Mouse (Mus musculus) forebrain, postnatal 0 days (tissue): ENCODE measurements around the gene Lrrc20. TPM values are rescaled to one million over a fixed set of nuclear protein-coding genes. Genes with fewer than 3 reads are reported as not detected.

Experiments
- ATAC-seq: fragments of 200-750 bp; cut with Nextera tagmentation; 2 replicates; pipeline ENCODE4 v1.8.0; 2017; ENCODE audit warnings: mild to moderate bottlenecking, moderate library complexity
- DNase-seq: peaks from one replicate; pipeline ENCODE4 v3.0.0-alpha.2; 2015
- H3K27ac ChIP-seq: fragments of 300-500 bp; sonication (generic); 2 replicates; pipeline ENCODE4 v1.5.1; 2014; ENCODE audit warnings: low read depth, mild to moderate bottlenecking, antibody characterized with exemption, low read length, moderate library complexity, mixed read lengths
- H3K27me3 ChIP-seq: fragments of 300-500 bp; sonication (generic); 2 replicates; pipeline ENCODE4 v1.6.1; 2014; ENCODE audit warnings: mild to moderate bottlenecking, low read length, mixed read lengths; ENCODE audit not compliant: insufficient read depth
- H3K36me3 ChIP-seq: fragments of 300-500 bp; sonication (generic); 2 replicates; pipeline ENCODE4 v1.6.1; 2014; ENCODE audit warnings: mild to moderate bottlenecking, moderate library complexity; ENCODE audit not compliant: insufficient read depth
- H3K4me1 ChIP-seq: fragments of 300-500 bp; sonication (generic); 2 replicates; pipeline ENCODE4 v1.6.1; 2014; ENCODE audit warnings: antibody characterized with exemption; ENCODE audit not compliant: insufficient read depth
- H3K4me2 ChIP-seq: fragments of 300-500 bp; sonication (generic); 2 replicates; pipeline ENCODE4 v1.6.1; 2014; ENCODE audit warnings: low read depth, mild to moderate bottlenecking, moderate library complexity
- H3K4me3 ChIP-seq: fragments of 300-500 bp; sonication (generic); 2 replicates; pipeline ENCODE4 v1.5.1; 2014; ENCODE audit warnings: low read depth, low read length, mixed read lengths
- H3K9ac ChIP-seq: fragments of 300-500 bp; sonication (generic); 2 replicates; pipeline ENCODE4 v1.6.1; 2014; ENCODE audit warnings: mild to moderate bottlenecking
- H3K9me3 ChIP-seq: fragments of 300-500 bp; sonication (generic); 2 replicates; pipeline ENCODE4 v1.6.1; 2016; ENCODE audit warnings: low read length
- CTCF ChIP-seq: sonication (generic); IDR thresholded peaks from 2 replicates; pipeline ENCODE4 v1.5.1; 2016; ENCODE audit warnings: antibody characterized with exemption, control low read depth, low read depth
- WGBS: fragments of 180-500 bp; shearing (Covaris S2); extraction: QIAGEN DNeasy Blood & Tissue Kit; methylation state at CpG from one replicate; pipeline ENCODE4 v1.1.7; 2014; 5-methylcytosine and 5-hydroxymethylcytosine counted together
- polyA plus RNA-seq: library from polyadenylated mRNA; unstranded; fragments of >200 nt; fragmentation: Nextera tagmentation; extraction: Ambion mirVana; gene quantifications from 2 replicates; pipeline ENCODE4 v1.2.1, GENCODE M21; 2015
- total RNA-seq: library from RNA; depleted of rRNA; stranded (reverse); fragments of >200 nt; gene quantifications from 2 replicates; pipeline ENCODE4 v1.2.3, GENCODE M21; 2014

The Lrrc20 gene
- total and polyA plus RNA-seq, 2 experiments from 2014 or later = 15.9 to 19.5 TPM

DNA sequence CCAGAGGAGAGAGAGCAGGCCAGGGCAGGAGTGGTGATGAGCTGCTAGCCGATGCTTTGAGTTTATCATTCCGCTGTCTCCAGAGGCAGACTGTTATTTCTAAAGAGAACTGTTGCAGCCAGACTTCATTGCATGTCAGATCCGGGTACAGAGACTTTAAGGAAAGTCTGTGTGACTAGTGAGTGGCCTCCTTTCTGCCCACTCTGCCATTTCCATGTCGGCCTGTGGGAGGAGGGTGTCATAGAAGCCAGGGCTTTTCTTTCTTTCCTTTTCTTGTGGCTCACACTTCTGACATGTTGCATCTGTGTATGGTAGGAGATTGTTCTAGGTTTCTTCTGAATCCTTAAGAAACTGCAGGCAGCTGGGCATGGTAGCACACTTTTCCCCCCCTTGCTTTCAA, 88.8 kb downstream of the Lrrc20 start:
- 81% methylated on average over 4 of the region's 4 CpGs for WGBS
- DNase-seq = no peak
- H3K4me2 ChIP-seq = no peak overlapping the region
- no peak for TF ChIP-seq CTCF
- H3K27me3 ChIP-seq = no peaks in the 10 kb centered on the region
- H3K4me1 ChIP-seq = no peaks in the 10 kb centered on the region
- no peaks in the 10 kb centered on the region for H3K36me3 ChIP-seq
- no peak overlapping the region for H3K4me3 ChIP-seq
- no peak overlapping the region for H3K9ac ChIP-seq
- no peak overlapping the region for H3K27ac ChIP-seq
- H3K9me3 ChIP-seq = no peaks in the 10 kb centered on the region
- no peak for ATAC-seq

DNA sequence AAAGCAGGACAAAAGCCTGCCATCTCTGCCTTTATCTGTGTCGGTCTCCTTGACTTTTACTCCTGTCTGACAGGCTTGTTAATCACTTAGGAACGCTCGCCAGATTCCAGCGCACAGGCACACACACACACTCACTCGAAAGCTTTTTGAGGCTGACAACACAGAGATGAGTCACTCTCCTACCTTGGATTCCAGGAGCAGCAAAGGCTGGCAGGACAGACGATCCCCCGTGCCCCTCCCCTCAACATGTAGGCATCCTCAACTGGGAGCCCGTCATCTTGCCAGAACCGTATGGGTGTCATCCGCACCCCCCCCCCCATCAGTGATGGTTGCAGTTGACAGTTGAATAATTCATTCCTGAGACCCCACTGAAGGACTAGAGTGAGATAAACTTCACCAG, 94.6 kb downstream of the Lrrc20 start:
- Histone ChIP-seq H3K27ac (no peak overlapping the region), H3K9me3 (no peaks in the 10 kb centered on the region), H3K9ac (no peak overlapping the region), H3K4me3 (no peak overlapping the region), H3K4me1 (0 out of 2 replicates have a peak, but pooled peaks cover 4% of the 10 kb centered on the region), H3K4me2 (0 out of 2 replicates have a peak overlapping the region, but pooled peaks have one; percentile 13), H3K36me3 (no peaks in the 10 kb centered on the region), H3K27me3 (no peaks in the 10 kb centered on the region)
- TF ChIP-seq CTCF = no peak
- DNase-seq (peak; percentile 36), ATAC-seq (peak; percentile 51; the same call in 1 of the 2 replicates)
- 17% methylated on average over 10 of the region's 10 CpGs for WGBS

DNA sequence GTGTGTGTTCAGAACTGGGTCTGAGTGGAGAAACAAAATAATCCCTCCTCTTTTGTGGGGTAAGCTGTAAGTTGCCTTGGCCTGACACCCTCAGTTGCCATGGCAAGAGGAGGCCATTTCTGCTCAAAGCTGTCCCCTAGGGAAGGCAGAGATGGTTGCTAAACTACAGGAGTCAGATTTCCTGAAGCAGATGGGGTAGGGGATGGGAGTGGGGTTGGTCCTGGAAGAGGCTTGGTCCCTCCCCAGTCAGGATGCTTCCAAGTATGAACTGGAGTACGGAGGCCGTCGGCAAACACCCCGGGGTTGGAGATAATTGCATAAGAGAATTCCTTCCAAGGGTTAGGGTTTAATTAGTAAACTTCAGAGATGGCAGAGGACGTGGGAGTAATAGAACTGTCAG, 96.5 kb downstream of the Lrrc20 start:
- no peak overlapping the region for H3K27ac ChIP-seq
- no peaks in the 10 kb centered on the region for H3K9me3 ChIP-seq
- H3K27me3 ChIP-seq = no peaks in the 10 kb centered on the region
- 0 out of 2 replicates have a peak, but pooled peaks cover 4% of the 10 kb centered on the region for H3K4me1 ChIP-seq
- no peak overlapping the region for H3K4me2 ChIP-seq
- no peak overlapping the region for H3K4me3 ChIP-seq
- no peaks in the 10 kb centered on the region for H3K36me3 ChIP-seq
- H3K9ac ChIP-seq = no peak overlapping the region
- TF ChIP-seq CTCF = no peak
- DNase-seq (no peak), ATAC-seq (peak; percentile 42; the same call in 1 of the 2 replicates)
- WGBS = 40% methylated on average over 5 of the region's 5 CpGs

DNA sequence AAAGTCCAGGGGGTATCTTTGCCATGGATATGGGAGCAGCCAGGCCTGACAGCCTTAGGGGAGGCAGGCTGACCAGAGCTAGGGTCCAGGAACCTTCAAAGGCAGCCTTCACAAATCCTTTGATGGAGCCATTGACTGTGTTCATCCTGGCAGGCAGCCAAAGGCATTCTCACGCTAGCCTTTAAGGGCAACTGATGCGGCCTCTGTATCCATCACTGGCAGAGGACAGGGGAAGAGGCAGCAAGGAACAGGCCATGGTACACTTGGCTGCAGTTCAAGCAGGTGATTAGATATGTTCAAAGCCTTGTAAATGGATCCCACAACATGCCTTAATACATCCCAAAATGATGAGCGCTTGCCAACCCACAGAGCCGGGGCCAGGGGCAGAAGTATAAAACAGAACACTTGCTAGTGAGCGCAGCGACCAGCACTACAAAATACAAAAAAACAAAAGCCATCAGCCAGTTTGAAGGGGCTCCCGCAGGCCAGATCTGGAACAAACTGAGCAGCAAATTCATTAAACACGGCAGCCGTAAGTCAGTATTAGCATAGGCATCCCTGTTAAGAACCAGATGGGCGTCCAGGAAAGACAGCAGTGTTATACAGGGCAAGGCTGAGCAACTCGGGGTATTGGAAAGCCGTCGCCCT, 100.6 kb downstream of the Lrrc20 start:
- Histone ChIP-seq H3K4me1 (no peaks in the 10 kb centered on the region), H3K36me3 (0 out of 2 replicates have a peak, but pooled peaks cover 5% of the 10 kb centered on the region), H3K27me3 (no peaks in the 10 kb centered on the region), H3K4me2 (no peak overlapping the region), H3K9ac (no peak overlapping the region), H3K4me3 (no peak overlapping the region), H3K9me3 (no peaks in the 10 kb centered on the region), H3K27ac (no peak overlapping the region)
- DNase-seq (peak; percentile 41), ATAC-seq (peak; percentile 50)
- no peak for TF ChIP-seq CTCF
- 21% methylated on average over 13 of the region's 13 CpGs for WGBS

DNA sequence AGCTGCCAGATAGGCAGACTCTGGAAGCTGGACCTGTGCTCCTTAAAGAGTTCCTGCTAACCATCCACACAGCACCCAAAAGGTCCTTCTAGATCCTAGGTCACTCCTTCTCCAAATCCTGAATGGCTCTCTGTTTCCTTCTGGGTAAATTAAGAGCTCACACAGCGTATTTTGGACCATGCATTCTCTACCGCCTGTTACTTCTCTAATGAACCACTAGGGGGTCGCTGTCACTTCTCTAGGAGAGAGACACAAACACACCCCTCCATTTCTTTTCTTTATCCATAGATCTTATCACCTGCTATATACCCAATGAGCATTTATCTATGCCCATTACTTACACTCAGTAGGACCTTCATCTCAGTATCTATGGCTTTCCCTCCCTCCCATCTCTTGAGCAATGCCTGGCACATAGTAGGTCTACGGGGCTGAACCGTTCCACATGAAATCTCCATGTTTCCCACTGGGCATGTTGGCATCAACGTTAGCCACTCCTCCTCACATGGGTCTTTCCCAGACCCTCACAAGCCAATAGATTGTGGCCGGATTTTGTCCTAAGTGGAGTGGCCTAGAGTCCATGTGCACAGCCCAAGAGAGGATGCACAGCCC, 111.7 kb downstream of the Lrrc20 start:
- no peak for TF ChIP-seq CTCF
- no peak for DNase-seq
- no peaks in the 10 kb centered on the region for H3K36me3 ChIP-seq
- ATAC-seq = no peak
- no peak overlapping the region for H3K4me2 ChIP-seq
- no peak overlapping the region for H3K4me3 ChIP-seq
- WGBS = 85% methylated on average over 7 of the region's 7 CpGs
- no peak overlapping the region for H3K9ac ChIP-seq
- H3K9me3 ChIP-seq = no peaks in the 10 kb centered on the region
- H3K4me1 ChIP-seq = no peaks in the 10 kb centered on the region; the same call in 1 of the 2 replicates
- no peaks in the 10 kb centered on the region for H3K27me3 ChIP-seq
- no peak overlapping the region for H3K27ac ChIP-seq

DNA sequence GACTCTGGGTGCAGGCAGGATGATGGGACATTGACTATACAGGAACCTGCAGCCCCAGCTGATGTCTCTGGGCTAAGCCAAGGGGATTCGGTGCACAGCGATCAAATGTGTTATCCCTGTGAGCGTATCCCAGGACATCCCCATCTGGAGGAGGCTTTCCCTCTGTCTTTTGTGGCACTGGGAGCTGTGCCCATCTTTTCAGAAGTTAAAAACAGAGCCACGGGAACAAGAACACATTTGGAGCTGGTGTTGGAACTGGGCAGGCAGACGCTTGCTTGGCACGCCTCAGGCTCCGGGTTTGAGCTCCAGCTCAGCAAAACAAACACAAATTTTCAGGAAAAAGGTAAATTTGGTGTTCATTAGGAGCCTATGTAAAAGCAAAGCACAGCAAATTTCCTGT, 122.4 kb downstream of the Lrrc20 start:
- no peak for ATAC-seq
- no peak overlapping the region for H3K9ac ChIP-seq
- no peaks in the 10 kb centered on the region for H3K27me3 ChIP-seq
- no peak for TF ChIP-seq CTCF
- H3K9me3 ChIP-seq = no peaks in the 10 kb centered on the region
- 43% methylated on average over 7 of the region's 7 CpGs for WGBS
- no peak overlapping the region for H3K27ac ChIP-seq
- no peaks in the 10 kb centered on the region for H3K36me3 ChIP-seq
- H3K4me3 ChIP-seq = no peak overlapping the region
- no peaks in the 10 kb centered on the region for H3K4me1 ChIP-seq
- no peak for DNase-seq
- no peak overlapping the region for H3K4me2 ChIP-seq

DNA sequence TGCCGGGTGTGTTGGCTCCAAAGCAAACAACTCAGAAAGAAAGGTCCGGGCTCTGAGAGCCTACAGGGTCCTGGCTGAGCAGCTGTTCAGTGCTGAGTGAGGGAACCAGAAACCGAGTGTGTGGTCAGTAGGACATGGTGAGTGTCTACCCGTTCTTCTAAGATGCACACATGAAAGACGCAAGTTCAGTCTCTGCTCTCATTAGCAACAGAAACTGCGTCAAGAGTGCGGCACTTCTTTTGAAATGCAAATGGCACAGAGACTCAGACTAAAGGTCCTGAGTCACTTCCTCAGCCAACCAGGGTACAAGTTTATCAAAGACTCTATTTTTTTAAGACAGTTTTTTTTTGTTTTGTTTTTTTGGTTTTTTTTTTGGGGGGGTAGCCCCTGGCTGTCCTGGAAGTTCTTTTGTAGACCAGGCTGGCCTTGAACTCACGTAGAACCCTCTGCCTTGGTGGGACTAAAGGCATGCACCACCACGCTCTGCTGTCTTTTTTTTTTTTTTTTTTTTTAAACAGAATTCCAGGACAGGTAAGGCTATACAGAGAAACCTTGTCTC, 124.0 kb downstream of the Lrrc20 start:
- DNase-seq = no peak
- Histone ChIP-seq H3K36me3 (no peaks in the 10 kb centered on the region), H3K27ac (no peak overlapping the region), H3K4me2 (no peak overlapping the region), H3K9me3 (no peaks in the 10 kb centered on the region), H3K9ac (no peak overlapping the region), H3K4me1 (no peaks in the 10 kb centered on the region), H3K27me3 (no peaks in the 10 kb centered on the region), H3K4me3 (no peak overlapping the region)
- no peak for ATAC-seq
- 35% methylated on average over 9 of the region's 9 CpGs for WGBS
- no peak for TF ChIP-seq CTCF
